Mouse (Mus musculus): Measurements from ENCODE around the gene Usp16. TPM values are rescaled to one million over a fixed set of nuclear protein-coding genes. Genes with fewer than 3 reads are reported as not detected.
A peak's percentile ranks its signal among the peaks of the same experiment; 100 is the strongest.

Usp16 gene
- 10 to 100 TPM; 32.4 to 36.7 TPM for total RNA-seq (2021)
- long read RNA-seq, partial matches to known transcripts = 1 of 13 reads
- long read RNA-seq, other reads (novel, unspliced or antisense) = 7 of 13 reads

DNA sequence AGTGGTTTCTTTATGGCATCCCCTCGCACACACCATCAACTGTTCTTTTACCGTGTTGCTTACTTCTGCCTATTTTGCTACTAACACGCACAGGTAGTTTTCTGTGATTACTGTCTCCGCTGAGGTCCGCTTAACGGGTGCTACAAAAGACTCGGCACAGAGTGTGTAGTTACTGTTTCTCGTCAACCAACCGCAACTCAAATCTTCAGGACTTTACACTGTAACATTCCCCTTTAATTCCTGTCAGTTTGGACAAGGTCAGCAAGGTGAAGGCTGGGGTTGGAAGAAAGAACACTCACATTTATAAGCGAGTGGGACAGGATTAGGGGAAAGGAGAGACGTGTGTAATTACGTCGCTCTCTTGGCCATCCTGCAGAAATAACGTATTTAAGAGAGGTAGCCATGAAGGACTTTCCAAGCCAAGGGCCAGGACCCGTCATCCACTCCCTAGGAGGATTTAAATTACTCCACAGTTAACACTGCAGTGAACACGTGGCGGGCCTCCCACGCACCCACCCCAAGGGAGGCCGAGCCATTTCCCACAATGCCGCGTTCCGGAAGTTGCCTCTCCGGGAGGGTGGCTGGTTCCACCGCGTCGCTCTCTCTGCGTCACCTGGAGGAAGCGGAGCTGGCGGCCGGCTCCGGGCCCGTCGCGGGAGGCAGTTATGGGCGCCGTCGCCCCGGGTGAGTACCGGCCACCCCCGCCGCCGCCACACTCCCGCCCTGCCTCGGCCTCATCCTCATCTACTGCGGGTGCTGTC is at the start of gene Usp16:
TSS of gene Usp16 (plus strand) at position 285 of the 761 bp plus-strand sequence.
- DNase-seq (ENCODE audit: low spot score in 2 of 2) = peak; percentile 93 to 96

DNA sequence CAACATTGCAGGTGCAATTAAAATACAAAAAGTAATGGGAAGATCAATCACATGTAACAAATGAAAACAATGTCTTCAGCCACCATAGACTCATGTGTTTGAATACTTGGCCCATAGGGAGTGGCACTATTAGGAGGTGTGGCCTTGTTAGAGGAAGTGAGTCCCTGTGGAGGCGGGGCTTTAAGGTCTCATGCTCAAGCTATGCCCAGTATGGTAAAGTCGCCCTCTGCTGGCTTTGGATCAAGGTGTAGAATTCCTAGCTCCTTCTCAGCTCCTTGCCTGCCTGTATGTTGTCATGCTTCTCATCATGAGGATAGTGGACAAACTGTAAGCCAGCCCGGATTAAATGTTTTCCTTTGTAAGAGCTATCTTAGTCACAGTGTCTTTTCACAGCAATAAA is 49.5 kb upstream of the Usp16 start:
- no peak for DNase-seq (ENCODE audit: low spot score in 2 of 2)

DNA sequence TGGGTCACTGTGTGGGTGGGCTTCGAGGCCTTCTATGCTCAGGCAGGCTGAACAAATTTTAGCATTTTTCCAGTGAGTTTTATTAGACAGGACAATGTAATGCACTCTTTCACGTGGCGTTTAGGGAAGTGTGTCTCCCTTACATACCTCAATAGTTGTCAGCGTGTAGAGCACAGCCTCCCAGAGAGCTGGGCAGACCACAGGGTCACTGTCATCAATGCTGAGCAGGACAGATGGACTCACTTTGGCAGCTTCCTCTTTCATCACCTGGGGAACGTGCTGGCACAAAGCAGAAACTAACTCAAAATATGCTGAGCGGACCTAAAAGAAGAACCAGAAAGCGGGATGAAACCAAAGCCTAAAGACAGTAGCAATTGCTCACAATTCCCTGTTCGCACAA is 33.8 kb upstream of the Usp16 start:
- no peak for DNase-seq (ENCODE audit: low spot score in 2 of 2)

DNA sequence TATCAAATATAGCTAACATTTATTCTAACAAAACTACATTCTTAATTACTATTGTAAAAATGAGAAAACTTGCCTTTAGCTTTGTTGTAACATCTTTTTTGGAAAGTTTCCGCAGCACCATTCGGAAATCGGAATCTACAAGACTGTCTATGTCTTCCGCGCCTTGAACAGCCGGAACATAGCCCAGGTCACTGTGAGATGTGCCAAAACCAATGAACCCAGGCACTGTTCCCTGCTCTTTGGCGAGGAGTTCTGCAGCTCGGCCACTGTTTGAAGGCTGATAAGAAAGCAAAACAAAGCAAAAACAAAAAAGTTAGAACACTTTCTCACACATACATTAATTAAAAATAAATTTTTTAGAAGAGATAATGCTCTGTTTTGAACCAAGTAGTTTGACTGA is 27.0 kb upstream of the Usp16 start:
- no peak for DNase-seq (ENCODE audit: low spot score in 2 of 2)

DNA sequence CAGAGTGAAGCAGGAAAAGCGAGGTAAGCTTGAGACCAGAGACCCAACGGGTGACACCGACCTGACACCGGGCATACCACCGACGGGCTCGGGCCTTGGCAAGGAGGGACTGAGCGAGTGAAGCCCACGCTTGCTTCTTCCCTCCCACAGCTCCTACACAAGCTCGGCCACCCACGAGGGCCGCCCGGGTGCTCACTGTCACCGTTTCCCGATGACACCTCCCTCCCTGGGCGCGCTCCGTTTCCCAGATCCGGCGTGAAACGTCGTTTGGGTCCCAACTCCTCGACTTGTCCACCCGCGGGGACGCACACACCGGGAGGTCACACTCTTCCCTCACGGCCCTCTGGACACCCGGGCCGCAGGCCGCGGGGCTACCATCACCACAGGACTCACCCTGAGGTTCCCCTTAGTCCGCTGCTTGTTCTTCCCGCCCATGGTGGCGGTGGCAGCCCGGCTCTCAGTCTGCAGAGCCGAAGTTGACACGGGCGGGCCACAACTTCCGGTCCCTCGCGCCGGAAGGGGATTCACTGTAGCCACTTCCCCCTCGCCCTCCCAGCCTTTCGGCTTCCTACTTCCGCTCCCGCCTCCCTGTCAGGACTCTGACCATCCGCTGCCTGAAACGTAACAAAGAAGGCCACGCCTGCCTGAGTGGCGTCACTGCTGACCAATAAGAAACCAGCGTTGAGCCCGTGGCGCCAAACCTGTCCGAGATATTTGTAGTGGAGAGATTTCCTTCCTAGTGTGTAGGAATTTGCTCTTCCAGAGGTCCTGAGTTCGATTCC is 22.3 kb upstream of the Usp16 start, which contains the start of gene Ltn1:
TSS of gene Ltn1 (minus strand) at position 580 of the 782 bp plus-strand sequence.
- peak; percentile 98 to 99 for DNase-seq (ENCODE audit: low spot score in 2 of 2)

DNA sequence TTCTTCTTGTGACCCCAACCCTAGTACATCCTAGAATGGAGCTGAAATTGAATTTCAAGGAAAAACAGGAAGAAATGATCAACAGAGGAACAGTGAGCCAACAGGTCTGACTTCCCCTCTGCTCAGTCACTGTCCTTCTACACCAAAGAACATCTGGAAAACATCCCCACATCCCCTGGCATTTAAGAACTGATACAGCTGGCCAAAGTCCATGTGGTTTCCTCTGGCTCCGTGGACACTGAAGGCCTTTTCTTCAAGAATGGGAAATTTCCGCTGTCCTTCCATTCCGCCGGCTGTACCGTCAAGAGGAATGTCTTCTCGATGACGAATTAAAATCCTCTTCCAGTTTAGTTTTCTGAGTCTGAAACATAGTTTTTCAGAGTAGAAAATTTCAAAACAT is 20.2 kb upstream of the Usp16 start:
- no peak for DNase-seq (ENCODE audit: low spot score in 2 of 2)

DNA sequence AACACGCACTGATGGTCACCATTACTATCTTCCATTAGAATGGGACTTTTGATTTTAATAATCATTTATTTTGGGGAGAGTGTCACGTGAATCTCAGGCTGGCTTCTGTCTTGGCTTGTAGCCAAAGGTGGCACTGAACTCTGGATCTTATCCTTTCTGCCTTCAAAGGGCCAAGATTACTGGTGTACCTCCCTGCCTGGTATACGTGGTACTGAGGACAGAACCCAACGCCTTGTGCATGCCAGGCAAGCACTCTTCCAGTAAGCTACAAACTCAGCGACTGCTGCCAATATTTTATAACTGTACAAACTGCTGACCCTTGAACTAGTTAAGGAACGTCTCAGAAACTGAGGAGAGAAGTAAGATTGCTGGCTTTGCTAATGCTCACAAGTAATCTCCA is 19.6 kb upstream of the Usp16 start:
- no peak for DNase-seq (ENCODE audit: low spot score in 2 of 2)

DNA sequence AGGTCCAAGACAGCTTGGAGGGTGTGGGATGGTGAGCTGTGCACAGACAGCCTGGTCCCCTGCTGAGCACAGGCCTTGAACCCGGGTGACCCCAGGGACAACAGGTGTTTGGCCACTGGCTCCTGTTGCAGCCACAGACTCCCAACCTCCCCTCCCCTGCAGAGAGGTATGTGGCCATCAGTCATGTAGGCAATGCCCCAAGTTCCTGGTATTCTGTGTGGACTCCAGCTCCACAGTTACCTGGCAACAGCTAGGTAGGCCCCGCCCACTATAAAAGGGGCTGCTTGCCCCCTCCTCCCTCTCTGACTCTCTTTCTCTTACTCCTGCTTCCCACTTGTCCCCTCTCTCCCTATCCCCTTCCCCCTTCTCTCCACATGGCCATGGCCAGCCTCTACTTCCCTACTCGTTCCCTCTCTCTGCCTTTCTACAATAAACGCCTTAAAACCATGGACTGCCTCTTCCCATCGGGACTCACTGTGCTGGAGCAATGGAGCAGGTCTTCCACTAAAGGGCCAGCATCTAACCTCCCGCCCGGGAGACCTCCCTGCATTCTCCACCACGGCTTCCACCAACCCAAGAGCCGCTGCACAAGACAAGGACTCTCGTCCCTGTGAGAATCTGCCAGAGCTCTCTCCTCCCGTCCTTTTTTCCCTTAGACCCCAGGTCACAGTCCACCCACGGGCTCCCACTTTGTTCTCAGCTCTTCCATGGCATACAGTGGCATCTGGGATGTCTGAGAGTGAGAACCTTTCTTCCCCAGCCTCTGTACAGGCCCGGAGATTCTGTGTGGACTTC is 18.9 kb upstream of the Usp16 start:
- no peak for DNase-seq (ENCODE audit: low spot score in 2 of 2)

DNA sequence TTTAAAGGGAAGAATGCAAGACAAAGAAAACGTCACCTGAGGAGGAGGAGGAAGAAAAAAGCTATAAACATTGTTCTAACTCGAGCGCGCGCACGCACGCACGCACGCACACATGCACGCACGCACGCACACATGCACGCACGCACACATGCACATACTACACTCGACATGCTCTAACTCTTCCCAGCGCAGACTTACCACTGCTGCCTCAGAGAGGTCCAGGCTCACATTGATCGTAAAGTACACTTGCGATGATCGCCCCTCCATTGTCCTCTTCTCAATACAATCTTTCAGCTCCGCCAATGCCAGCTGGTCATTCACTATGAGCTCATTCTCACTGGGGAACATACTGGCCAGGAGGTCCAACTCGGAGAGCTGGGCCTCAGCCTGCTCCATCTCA is 17.4 kb upstream of the Usp16 start:
- no peak for DNase-seq (ENCODE audit: low spot score in 2 of 2)

DNA sequence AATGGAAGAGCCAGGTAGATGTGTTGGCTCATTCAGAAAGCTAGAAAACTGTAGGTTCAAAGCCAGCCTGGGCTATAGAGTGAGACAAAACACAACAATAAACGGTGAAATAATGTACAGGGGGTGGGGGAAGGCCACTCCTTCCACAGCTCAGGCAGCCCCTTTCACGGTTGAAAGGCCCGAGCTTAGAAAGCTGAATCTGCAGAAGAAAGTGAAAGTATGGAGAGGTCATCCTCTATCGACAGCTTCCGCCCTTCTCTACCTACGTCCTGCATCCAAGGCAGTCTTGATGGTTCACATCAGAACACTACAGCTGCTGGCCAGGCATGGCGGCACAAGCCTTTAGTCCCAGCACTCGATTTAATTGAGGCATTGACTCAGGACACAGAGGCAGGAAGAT is 15.8 kb upstream of the Usp16 start:
- DNase-seq (ENCODE audit: low spot score in 2 of 2) = no peak

DNA sequence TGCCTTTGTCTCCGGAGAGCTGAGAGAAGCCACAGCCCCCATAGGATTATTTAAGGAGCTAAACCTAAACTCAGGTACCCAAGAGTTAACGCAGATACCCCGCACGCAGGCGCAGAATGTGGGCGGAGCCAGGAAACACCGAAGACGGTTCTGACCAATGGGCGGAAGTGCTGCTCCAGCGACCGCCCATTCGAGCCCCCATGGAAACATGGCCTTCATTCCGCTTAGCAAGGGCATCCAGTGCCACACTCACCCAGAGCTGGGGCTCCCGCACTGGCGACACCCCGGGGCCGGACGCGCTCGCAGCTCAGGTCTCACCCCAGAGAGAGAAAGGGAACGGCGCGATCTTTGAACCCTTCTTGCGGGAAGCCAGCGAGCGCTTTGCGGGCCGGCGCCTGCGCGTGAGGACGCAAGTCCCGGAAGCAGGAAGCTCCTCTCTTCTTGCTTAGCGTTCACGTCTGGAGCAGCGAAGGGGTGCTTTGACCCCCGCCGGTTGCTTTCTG is 14.3 kb upstream of the Usp16 start, which contains the start of gene Rwdd2b:
TSS of gene Rwdd2b (minus strand) at position 390 of the 503 bp plus-strand sequence.
- DNase-seq (ENCODE audit: low spot score in 2 of 2) = peak; percentile 91 to 96

DNA sequence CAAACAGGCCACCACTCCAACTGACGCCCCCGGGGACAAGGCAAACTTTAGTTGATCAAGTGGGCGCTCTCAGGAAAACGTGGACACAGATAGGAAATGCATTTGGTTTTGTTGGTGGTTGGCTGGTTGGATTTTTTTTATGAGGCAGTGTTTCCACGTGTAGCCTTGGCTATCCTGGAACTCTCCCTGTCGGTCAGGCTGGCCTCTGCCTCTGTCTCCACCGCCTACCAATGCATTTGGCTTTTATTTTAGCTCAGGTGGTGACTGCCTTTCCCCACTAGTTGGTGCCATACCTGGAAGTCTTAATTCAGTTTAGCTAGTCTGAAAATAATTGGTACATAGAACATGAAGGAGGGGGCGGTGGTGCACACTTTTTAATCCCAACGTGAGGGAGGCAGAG is 13.4 kb upstream of the Usp16 start:
- DNase-seq (ENCODE audit: low spot score in 2 of 2) = no peak

DNA sequence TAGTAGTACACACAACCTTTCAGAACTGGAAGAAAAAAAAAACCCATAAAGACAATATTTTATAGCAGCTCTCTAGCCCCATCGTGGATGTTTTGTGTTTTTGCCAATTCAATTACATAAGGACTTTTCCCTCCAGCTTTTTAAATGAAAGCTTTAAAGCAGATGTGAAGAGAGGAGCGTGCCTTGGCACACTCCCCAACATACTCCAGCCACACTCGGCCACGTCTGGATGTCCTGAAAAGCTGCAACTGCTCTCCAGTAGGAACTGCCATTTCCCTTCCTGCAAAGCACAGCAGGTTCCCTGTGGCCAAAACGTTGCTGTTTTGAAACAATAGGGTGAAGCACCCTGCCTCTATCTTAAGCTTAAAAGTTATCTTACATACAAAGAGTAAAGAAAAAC is 12.2 kb upstream of the Usp16 start:
- DNase-seq (ENCODE audit: low spot score in 2 of 2) = no peak

DNA sequence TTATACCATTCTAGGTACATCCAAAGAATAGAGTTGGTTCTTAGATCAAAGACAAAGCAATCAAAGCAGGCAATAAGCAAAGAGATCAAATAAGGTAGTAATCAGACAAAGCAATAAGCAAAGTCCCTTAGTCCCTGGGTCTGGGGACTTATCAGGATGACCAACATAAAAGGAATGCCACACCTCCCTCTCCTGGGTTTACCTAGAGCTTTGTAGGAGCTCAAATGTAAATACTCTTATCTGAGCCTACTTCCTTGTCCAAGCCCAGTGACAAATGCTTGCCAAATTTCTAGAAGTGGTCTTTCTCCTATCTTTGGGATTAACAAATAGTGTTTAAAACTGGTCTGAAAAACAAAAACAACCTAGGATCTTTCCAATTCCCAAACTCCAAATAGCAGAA is 11.3 kb upstream of the Usp16 start:
- no peak for DNase-seq (ENCODE audit: low spot score in 2 of 2)

DNA sequence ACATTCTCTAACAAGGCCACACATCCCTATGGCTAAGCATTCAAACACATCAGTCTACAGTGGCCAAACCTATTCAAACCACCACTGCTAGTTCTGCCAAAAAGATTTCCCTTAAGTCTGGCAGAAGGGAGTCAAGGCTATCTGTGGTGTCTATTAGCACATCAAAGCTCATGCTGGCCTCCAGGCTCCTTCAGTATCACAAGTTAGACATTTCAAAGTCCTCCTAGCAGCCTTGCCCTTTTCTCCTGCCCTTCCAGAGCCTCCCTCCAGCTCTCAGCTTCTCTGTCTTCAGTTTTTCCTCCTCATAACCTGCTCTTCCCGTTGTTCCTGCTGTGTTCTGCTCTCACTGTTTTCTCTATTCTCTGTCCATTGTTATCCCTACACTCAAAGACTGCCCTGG is 10.4 kb upstream of the Usp16 start:
- DNase-seq (ENCODE audit: low spot score in 2 of 2) = no peak

DNA sequence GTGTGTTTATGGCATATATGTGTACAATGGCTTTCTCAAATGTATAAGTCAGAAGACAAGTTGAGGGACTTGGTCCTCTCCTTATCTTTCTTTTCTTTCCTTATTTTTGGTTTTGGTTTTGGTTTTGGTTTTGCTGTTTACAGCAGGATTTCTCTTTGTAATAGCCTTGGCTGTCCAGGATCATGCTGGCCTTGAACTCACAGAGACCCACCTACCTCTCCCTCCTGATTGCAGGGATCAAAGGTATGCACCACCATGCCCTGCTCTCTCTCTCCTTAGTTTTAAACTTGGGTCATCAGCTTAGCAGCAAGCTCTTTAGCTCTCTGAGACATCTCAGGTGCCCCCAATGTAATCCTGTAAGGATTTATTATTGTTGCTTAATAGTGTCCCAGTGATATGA is 9.4 kb upstream of the Usp16 start:
- DNase-seq (ENCODE audit: low spot score in 2 of 2) = no peak

DNA sequence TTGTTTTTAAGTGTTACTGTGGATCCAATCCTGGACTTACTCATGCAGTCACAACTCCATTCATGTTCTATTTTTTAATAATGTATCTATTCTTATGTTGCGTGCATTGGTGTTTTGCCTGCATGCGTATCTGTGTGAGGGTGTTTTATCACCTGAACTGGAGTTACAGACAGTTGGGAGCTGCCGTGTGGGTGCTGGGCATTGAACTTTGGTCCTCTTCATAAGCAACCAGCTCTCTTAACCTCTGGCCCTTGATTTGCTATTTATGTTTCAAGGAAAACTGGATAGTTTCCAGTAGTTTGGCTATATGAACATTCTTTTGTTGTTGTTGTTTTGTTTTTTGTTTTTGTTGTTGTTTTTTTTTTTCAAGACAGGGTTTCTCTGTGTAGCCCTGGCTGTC is 9.0 kb upstream of the Usp16 start:
- no peak for DNase-seq (ENCODE audit: low spot score in 2 of 2)

DNA sequence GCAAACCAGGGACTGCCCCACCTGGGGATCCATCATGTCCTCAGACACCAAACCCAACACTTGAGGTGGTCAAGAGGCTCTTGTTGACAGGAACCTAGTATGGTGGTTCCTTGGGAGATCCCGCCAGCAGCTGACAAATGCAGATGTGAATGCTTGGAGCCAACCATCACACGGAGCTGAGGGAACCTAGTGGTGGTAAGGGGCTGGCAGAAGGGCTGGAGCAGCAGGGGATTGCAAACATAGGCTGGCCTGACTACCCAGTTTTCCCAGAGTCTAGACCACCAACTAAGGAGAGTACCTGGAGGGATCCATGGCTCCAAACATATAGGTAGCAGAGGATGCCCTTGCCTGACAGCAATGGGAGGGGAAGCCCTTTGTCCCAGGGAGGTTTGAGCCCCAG is 1.3 kb upstream of the Usp16 start:
- DNase-seq (ENCODE audit: low spot score in 2 of 2) = no peak

DNA sequence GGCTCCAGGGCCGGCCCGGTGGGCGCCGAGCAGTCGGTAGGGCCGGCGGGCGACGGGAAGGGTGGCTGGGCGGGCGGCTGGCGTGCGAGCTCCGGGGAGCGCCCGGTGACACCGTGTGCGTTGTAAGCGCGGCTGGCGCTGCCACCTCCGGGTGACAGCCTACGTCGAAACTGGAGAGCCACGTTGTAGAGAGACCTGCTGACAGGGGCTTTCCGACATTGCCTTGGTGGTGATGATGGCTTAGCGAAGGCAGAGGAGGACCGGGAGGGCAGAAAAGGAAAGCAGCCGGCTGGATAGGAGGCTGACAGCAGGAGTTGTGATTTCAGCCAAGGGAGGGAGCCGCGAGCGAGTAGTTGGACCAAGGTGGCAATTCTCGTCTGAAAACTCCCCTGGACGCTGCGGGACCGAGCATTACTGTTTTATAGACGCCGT is 693 bp downstream of the Usp16 start:
- DNase-seq (ENCODE audit: low spot score in 2 of 2) = peak in 1 of 2 experiments; percentile 39

DNA sequence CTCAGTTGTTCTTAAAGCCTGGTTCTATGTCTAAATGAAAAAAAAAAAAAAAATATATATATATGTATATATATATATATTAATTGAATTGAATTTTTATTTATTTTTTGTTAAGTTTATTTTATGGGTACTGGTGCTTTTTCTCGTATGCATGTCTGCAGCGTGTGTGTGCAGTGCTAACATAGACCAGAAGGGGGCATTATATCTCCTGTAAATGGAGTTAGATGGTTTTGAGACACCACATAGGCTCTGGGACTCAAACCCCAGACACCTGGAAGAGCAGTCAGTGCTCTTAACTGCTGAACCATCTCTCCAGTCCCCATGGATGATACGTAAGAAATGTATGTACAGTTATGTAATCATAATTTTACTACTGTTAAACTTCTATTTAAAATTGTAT is 4.2 kb downstream of the Usp16 start:
- no peak for DNase-seq (ENCODE audit: low spot score in 2 of 2)

DNA sequence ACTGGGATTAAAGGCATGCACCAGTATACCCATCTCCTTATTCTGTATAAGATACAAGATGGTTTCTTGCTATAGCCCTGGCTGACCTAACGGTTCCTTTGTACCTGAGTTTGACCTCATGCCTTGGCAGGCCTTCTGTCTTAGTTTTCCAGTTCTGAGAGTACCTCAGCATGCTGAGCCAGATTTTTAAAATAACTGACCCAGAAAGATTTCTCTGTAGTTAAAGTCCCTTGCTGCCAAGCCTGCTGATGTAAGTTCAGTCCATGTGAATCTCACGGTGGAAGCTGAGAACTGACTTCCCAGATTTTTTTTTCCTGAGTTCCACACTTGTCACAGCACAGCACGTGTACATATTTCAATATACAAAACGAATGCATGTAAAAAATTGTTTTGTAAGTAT is 16.1 kb downstream of the Usp16 start:
- no peak for DNase-seq (ENCODE audit: low spot score in 2 of 2)
